In the genomic region with DNA sequence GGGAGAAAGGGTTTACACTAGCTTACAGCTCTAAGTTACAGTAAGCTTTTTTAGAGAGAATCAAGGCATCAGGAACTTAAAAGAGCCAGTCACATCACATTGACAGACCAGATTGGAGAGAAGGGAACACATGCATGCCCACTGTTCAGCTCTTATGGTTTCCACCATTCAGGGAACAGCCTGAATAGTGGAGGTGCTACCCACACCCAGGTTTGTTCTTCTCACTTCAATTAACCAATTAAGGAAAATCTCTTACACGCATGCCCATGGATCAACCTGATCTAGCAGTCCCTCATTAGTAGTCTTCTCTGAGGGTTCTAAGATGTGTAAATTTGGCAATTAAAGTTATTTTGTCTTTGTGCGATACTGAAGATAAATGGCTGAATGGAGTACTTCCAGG, we compare ENCODE assay signal across 26 mouse cellular contexts.
A peak's percentile ranks its signal among the peaks of the same experiment; 100 is the strongest.
DNase-seq lines count a peak whose midpoint lies in the region; ATAC-seq and TF ChIP-seq lines count a peak whose summit lies in the region.
"Had no signal": no experiment of that assay in that cellular context is flagged by ENCODE, and none has a peak within 500 bp of the region (broad histone marks: within the 10 kb centered on the region; RNA-seq: fewer than 3 reads in every experiment).

No protein-coding gene starts in this region.

- ATAC-seq in forebrain, embryonic 11.5 days (replicated peaks; ENCODE audit: low FRiP score): peak; percentile 69
- no peak for ATAC-seq in forebrain, postnatal 0 days
- peak; percentile 73; the same call in 1 of the 2 replicates for ATAC-seq in forebrain, embryonic 14.5 days
- ATAC-seq in forebrain, embryonic 16.5 days: peak; percentile 40; the same call in 1 of the 2 replicates
- ATAC-seq: activated CD4-positive, CD25-positive, alpha-beta regulatory T cell, adult 4 months; CD4-positive, CD25-positive, alpha-beta regulatory T cell, adult 4 months; Patski had no signal

- no peak for TF ChIP-seq POLR2A in brain, embryonic 14.5 days (IDR thresholded peaks at IDR 0.05; ENCODE audit: borderline replicate concordance, extremely low read depth, insufficient read depth, insufficient read length, poor library complexity, severe bottlenecking)

- no peak for DNase-seq in forebrain, embryonic 11.5 days (ENCODE audit: low spot score)
- no peak for DNase-seq in forebrain, postnatal 0 days
- DNase-seq in brain, embryonic 14.5 days (ENCODE audit: low read depth): peak; percentile 43
- peak; percentile 14 for DNase-seq in forebrain, embryonic 14.5 days (ENCODE audit: low spot score)
- no peak for DNase-seq in layer of hippocampus, postnatal 14 days (ENCODE audit: low spot score in 2 of 2)
- no peak for DNase-seq in ovary, postnatal 10 days (ENCODE audit: low spot score)
- DNase-seq: adrenal gland, adult 8-10 months; adrenal gland, postnatal 14 days; adrenal gland, postnatal 36 days; B cell, adult 2 months; cerebellum, adult 11 months; cerebellum, adult 18-20 months; cerebellum, adult 8-10 months; cerebellum, adult 9-11 months; cerebellum, postnatal 14 days; cerebellum, postnatal 36 days; embryo, embryonic 11 days had no signal

- no peaks in the 10 kb centered on the region for H3K36me3 ChIP-seq in forebrain, embryonic 11.5 days (ENCODE audit: control insufficient read depth, insufficient read depth, low read length)
- H3K36me3 ChIP-seq in forebrain, postnatal 0 days (ENCODE audit: insufficient read depth): no peaks in the 10 kb centered on the region
- no peaks in the 10 kb centered on the region for H3K36me3 ChIP-seq in forebrain, embryonic 14.5 days (ENCODE audit: control insufficient read depth, insufficient read depth, low read length)
- no peaks in the 10 kb centered on the region for H3K36me3 ChIP-seq in forebrain, embryonic 16.5 days (ENCODE audit: control insufficient read depth, insufficient read depth)
- H3K36me3 ChIP-seq: embryonic facial prominence, embryonic 13.5 days; embryonic facial prominence, embryonic 15.5 days; G1E had no signal

- no peak overlapping the region for H3K27ac ChIP-seq in forebrain, embryonic 11.5 days (ENCODE audit: low read depth, low read length)
- H3K27ac ChIP-seq in forebrain, postnatal 0 days (ENCODE audit: low read depth, low read length): no peak overlapping the region
- no peak overlapping the region for H3K27ac ChIP-seq in forebrain, embryonic 14.5 days (ENCODE audit: low read depth, low read length)
- H3K27ac ChIP-seq in forebrain, embryonic 16.5 days (ENCODE audit: low read length): no peak overlapping the region
- H3K27ac ChIP-seq: embryonic facial prominence, embryonic 13.5 days; embryonic facial prominence, embryonic 15.5 days had no signal

- H3K4me1 ChIP-seq in forebrain, embryonic 11.5 days (replicated peaks; ENCODE audit: control insufficient read depth, insufficient read depth, low read length): no peaks in the 10 kb centered on the region
- H3K4me1 ChIP-seq in forebrain, postnatal 0 days (ENCODE audit: insufficient read depth): no peaks in the 10 kb centered on the region
- no peaks in the 10 kb centered on the region for H3K4me1 ChIP-seq in forebrain, embryonic 14.5 days (ENCODE audit: control insufficient read depth, insufficient read depth, low read length)
- H3K4me1 ChIP-seq in forebrain, embryonic 16.5 days (replicated peaks; ENCODE audit: control insufficient read depth, insufficient read depth, low read length): no peaks in the 10 kb centered on the region
- H3K4me1 ChIP-seq: embryonic facial prominence, embryonic 13.5 days; embryonic facial prominence, embryonic 15.5 days had no signal

- no peaks in the 10 kb centered on the region for H3K27me3 ChIP-seq in forebrain, embryonic 11.5 days (ENCODE audit: control insufficient read depth, insufficient read depth, low read length)
- H3K27me3 ChIP-seq in forebrain, postnatal 0 days (ENCODE audit: insufficient read depth, low read length): no peaks in the 10 kb centered on the region
- no peaks in the 10 kb centered on the region for H3K27me3 ChIP-seq in forebrain, embryonic 14.5 days (replicated peaks; ENCODE audit: control insufficient read depth, insufficient read depth, low read length)
- H3K27me3 ChIP-seq in forebrain, embryonic 16.5 days (replicated peaks; ENCODE audit: control insufficient read depth, insufficient read depth, low read length): no peaks in the 10 kb centered on the region
- H3K27me3 ChIP-seq: CH12.LX; embryonic facial prominence, embryonic 13.5 days; embryonic facial prominence, embryonic 15.5 days; Patski had no signal

- H3K4me3 ChIP-seq in forebrain, embryonic 11.5 days (ENCODE audit: low read depth, low read length): no peak overlapping the region
- no peak overlapping the region for H3K4me3 ChIP-seq in forebrain, postnatal 0 days (ENCODE audit: low read depth, low read length)
- no peak overlapping the region for H3K4me3 ChIP-seq in forebrain, embryonic 14.5 days (ENCODE audit: low read depth, low read length)
- H3K4me3 ChIP-seq in forebrain, embryonic 16.5 days (replicated peaks; ENCODE audit: low read length): no peak overlapping the region
- H3K4me3 ChIP-seq: embryonic facial prominence, embryonic 13.5 days; embryonic facial prominence, embryonic 15.5 days; erythroblast, embryonic 14.5 days had no signal

- H3K4me2 ChIP-seq in forebrain, embryonic 11.5 days (ENCODE audit: low read depth, low read length, severe bottlenecking): no peak overlapping the region
- no peak overlapping the region for H3K4me2 ChIP-seq in forebrain, postnatal 0 days (ENCODE audit: low read depth)
- H3K4me2 ChIP-seq in forebrain, embryonic 14.5 days (ENCODE audit: low read length): no peak overlapping the region
- H3K4me2 ChIP-seq in forebrain, embryonic 16.5 days (ENCODE audit: low read length): no peak overlapping the region
- H3K4me2 ChIP-seq: embryonic facial prominence, embryonic 13.5 days; embryonic facial prominence, embryonic 15.5 days had no signal

- no peak for TF ChIP-seq CTCF in forebrain, postnatal 0 days (IDR thresholded peaks at IDR 0.05; ENCODE audit: low read depth)
- TF ChIP-seq CTCF in brain, embryonic 14.5 days (IDR thresholded peaks at IDR 0.05; ENCODE audit: borderline replicate concordance, extremely low read depth, insufficient read depth, insufficient read length): no peak

- H3K9me3 ChIP-seq in forebrain, embryonic 11.5 days (ENCODE audit: control insufficient read depth, low read length): no peaks in the 10 kb centered on the region
- H3K9me3 ChIP-seq in forebrain, postnatal 0 days (ENCODE audit: low read length): no peaks in the 10 kb centered on the region
- H3K9me3 ChIP-seq in forebrain, embryonic 14.5 days (replicated peaks; ENCODE audit: control insufficient read depth, low read length): no peaks in the 10 kb centered on the region
- no peaks in the 10 kb centered on the region for H3K9me3 ChIP-seq in forebrain, embryonic 16.5 days (ENCODE audit: control insufficient read depth, low read length)
- H3K9me3 ChIP-seq: embryonic facial prominence, embryonic 13.5 days; embryonic facial prominence, embryonic 15.5 days; G1E had no signal

- WGBS in forebrain, embryonic 11.5 days: 69% methylated on average over 2 of the region's 2 CpGs
- WGBS in forebrain, postnatal 0 days: 25% methylated on average over 2 of the region's 2 CpGs
- WGBS in forebrain, embryonic 14.5 days: 25% methylated on average over 2 of the region's 2 CpGs
- WGBS in forebrain, embryonic 16.5 days: 23% methylated on average over 2 of the region's 2 CpGs

- no peak overlapping the region for H3K9ac ChIP-seq in forebrain, embryonic 11.5 days (ENCODE audit: low read length)
- no peak overlapping the region for H3K9ac ChIP-seq in forebrain, postnatal 0 days
- H3K9ac ChIP-seq in forebrain, embryonic 14.5 days (ENCODE audit: low read length): no peak overlapping the region
- H3K9ac ChIP-seq in forebrain, embryonic 16.5 days (replicated peaks; ENCODE audit: low read depth, low read length): no peak overlapping the region
- H3K9ac ChIP-seq: embryonic facial prominence, embryonic 13.5 days; embryonic facial prominence, embryonic 15.5 days had no signal

Comparison
In these comparisons a context has a peak if more than half of its experiments do, and no peak if none do; other contexts are left out.
1. DNase-seq: peak in brain, embryonic 14.5 days (single experiment) and forebrain, embryonic 14.5 days (single experiment); none in forebrain, embryonic 11.5 days (single experiment), forebrain, postnatal 0 days (single experiment), layer of hippocampus, postnatal 14 days (0 of 2) and ovary, postnatal 10 days (single experiment).